Mouse (Mus musculus): ENCODE measurements around the gene Nos1. TPM values are rescaled to one million over a fixed set of nuclear protein-coding genes. Genes with fewer than 3 reads are reported as not detected.

Nos1 gene
- polyA plus RNA-seq, 2 experiments, result under 0.01 TPM; not detected in 1

DNA sequence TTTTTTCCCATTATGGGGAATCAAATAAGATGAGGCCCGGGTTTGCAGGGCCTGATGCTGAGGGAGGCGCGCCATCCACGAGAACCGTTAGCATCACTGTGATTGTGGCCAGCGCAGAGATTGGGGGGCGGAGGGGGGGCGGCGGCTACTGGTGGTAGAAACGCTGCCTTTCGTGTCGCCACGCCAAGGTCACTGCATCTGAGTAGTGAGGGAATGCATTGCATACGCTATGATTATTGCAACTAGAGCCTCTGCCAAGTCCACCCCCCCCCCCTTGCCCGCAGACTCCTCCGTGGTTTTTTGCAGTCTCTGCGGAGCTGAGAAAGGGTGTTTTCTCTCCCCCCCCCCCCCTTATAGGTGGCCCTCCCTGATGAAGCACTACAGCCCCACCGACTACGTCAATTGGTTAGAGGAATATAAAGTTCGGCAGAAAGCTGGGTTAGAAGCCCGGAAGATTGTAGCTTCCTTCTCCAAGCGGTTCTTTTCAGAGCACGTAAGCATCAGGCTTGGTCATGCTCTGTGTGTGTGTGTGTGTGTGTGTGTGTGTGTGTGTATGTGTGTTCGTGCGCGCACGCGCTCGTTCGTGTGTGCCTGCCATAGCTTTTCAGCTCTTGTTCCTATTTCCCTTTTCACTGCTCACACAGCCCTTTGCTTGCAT lies 196.8 kb downstream of the Nos1 start:
- ATAC-seq (ENCODE audit: insufficient read depth), result no peak
- H3K36me3 ChIP-seq (replicated peaks; ENCODE audit: control insufficient read depth, insufficient read depth, low read depth), result peaks cover 2% of the 10 kb centered on the region; the same call in 1 of the 2 replicates
- H3K9me3 ChIP-seq (ENCODE audit: control insufficient read depth, low read length), result no peaks in the 10 kb centered on the region
- H3K27ac ChIP-seq, result no peak overlapping the region
- peaks cover 0 to 11% of the 10 kb centered on the region in 2 experiments; a peak in 1 of 4 replicates for H3K4me1 ChIP-seq (replicated peaks; ENCODE audit: control insufficient read depth in 2 of 2, insufficient read depth in 2 of 2, low read length in 1 of 2)
- TF ChIP-seq CTCF (IDR thresholded peaks at IDR 0.05; ENCODE audit: low read depth) (no peak), EP300 (IDR thresholded peaks at IDR 0.05; ENCODE audit: low read depth) (no peak)
- H3K9ac ChIP-seq (replicated peaks), result peak overlapping the region; percentile 62; the same call in 1 of the 2 replicates
- peak overlapping the region; percentile 76 to 91 for H3K4me3 ChIP-seq (ENCODE audit: insufficient read depth in 1 of 2, low read depth in 2 of 2, low read length in 2 of 2)
- no peaks in the 10 kb centered on the region for H3K27me3 ChIP-seq (ENCODE audit: control insufficient read depth, insufficient read depth, low read length)
- DNase-seq (ENCODE audit: low read depth in 3 of 3, low spot score in 3 of 3), result no peak
- WGBS (ENCODE audit: insufficient replicate concordance), result 14% methylated on average over 30 of the region's 30 CpGs
- H3K4me2 ChIP-seq (ENCODE audit: low read depth), result peak overlapping the region; percentile 81

DNA sequence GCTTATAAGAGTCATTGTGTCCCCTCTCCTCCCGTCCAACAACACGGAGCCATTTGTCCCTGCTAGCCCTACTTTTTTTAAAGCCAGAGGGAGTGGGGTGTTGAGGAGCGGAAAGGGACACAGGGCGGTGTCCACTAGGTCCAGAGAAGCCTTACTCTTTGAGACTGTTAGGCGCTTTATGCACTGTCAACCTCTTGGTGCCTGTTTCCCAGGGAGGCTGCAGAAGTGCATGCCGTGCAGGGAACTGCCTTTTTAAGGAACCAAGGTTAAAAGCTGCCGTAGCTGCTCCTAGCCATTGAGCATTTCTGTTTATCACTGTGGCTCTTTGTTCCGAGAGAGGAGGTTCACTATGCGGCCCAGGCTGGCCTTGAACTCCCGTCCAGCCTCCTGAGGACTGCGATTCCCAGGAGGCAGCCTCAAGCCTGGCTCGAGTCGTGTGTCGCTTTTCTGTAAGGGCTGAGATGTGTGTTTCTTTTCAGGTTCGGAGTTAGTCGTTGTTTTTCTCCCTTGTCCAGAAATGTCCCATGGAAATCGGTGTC lies 197.4 kb downstream of the Nos1 start:
- Histone ChIP-seq H3K4me3 (ENCODE audit: insufficient read depth in 1 of 2, low read depth in 2 of 2, low read length in 2 of 2) (peak overlapping the region; percentile 41 to 76; a peak in 3 of 4 replicates), H3K9me3 (ENCODE audit: control insufficient read depth, low read length) (no peaks in the 10 kb centered on the region), H3K4me2 (ENCODE audit: low read depth) (peak overlapping the region; percentile 81), H3K9ac (replicated peaks) (no peak overlapping the region), H3K27ac (no peak overlapping the region), H3K4me1 (replicated peaks; ENCODE audit: control insufficient read depth in 2 of 2, insufficient read depth in 2 of 2, low read length in 1 of 2) (peaks cover 0 to 11% of the 10 kb centered on the region in 2 experiments; a peak in 1 of 4 replicates), H3K36me3 (replicated peaks; ENCODE audit: control insufficient read depth, insufficient read depth, low read depth) (peaks cover 2% of the 10 kb centered on the region; the same call in 1 of the 2 replicates), H3K27me3 (ENCODE audit: control insufficient read depth, insufficient read depth, low read length) (no peaks in the 10 kb centered on the region)
- no peak for DNase-seq (ENCODE audit: low read depth in 3 of 3, low spot score in 3 of 3)
- TF ChIP-seq CTCF (IDR thresholded peaks at IDR 0.05; ENCODE audit: low read depth) (no peak), EP300 (IDR thresholded peaks at IDR 0.05; ENCODE audit: low read depth) (no peak)
- no peak for ATAC-seq (ENCODE audit: insufficient read depth)
- 65% methylated on average over 17 of the region's 17 CpGs for WGBS (ENCODE audit: insufficient replicate concordance)

DNA sequence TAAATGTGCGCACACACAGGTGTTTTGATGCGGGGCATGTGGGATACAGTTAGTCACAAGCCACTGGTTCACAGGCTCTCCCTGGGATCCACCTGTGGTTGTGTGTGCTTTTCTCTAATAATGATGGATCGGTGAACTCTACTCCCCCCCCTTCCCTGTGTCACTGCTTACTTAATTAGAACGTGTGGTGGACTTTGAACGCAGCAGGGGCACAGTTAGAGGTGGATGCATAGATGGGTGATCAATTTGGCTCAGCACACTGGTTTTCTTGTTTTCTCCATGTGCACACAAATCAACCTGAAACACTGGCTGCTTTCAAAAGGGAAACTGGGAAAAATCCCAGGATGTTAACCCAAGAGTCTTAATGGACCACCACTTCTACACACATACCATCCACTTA lies 198.2 kb downstream of the Nos1 start:
- Histone ChIP-seq H3K9ac (replicated peaks) (no peak overlapping the region), H3K4me1 (replicated peaks; ENCODE audit: control insufficient read depth in 2 of 2, insufficient read depth in 2 of 2, low read length in 1 of 2) (peaks cover 0 to 11% of the 10 kb centered on the region in 2 experiments; a peak in 1 of 4 replicates), H3K4me2 (ENCODE audit: low read depth) (peak overlapping the region; percentile 81), H3K27me3 (ENCODE audit: control insufficient read depth, insufficient read depth, low read length) (no peaks in the 10 kb centered on the region), H3K4me3 (ENCODE audit: insufficient read depth in 1 of 2, low read depth in 2 of 2, low read length in 2 of 2) (no peak overlapping the region), H3K36me3 (replicated peaks; ENCODE audit: control insufficient read depth, insufficient read depth, low read depth) (peaks cover 2% of the 10 kb centered on the region; the same call in 1 of the 2 replicates), H3K9me3 (ENCODE audit: control insufficient read depth, low read length) (no peaks in the 10 kb centered on the region), H3K27ac (no peak overlapping the region)
- DNase-seq (ENCODE audit: low read depth in 3 of 3, low spot score in 3 of 3) (no peak), ATAC-seq (ENCODE audit: insufficient read depth) (no peak)
- TF ChIP-seq CTCF (IDR thresholded peaks at IDR 0.05; ENCODE audit: low read depth) (no peak), EP300 (IDR thresholded peaks at IDR 0.05; ENCODE audit: low read depth) (no peak)
- WGBS (ENCODE audit: insufficient replicate concordance), result 71% methylated on average over 5 of the region's 5 CpGs

DNA sequence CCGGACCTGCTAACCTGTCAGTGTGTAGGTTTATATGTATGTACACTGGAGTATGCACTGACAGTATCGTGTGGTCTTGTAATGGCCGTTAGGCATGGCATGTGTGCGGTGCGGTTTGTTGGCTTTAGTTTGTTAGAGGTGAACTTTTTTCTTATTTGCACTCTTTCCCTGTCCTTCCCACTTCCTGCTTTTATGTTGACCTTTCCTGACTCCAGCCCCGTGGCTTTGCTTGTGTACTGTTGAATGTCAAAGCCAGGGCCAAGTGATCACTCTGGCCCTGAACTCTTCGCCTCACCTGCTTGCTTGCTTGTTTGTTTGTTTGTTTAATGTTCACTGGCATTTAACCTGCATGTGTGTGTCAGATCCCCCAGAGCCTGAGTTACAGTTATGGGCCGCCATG lies 200.1 kb downstream of the Nos1 start:
- Histone ChIP-seq H3K27ac (no peak overlapping the region), H3K4me3 (ENCODE audit: insufficient read depth in 1 of 2, low read depth in 2 of 2, low read length in 2 of 2) (no peak overlapping the region), H3K36me3 (replicated peaks; ENCODE audit: control insufficient read depth, insufficient read depth, low read depth) (peaks cover 2% of the 10 kb centered on the region; the same call in 1 of the 2 replicates), H3K27me3 (ENCODE audit: control insufficient read depth, insufficient read depth, low read length) (no peaks in the 10 kb centered on the region), H3K4me1 (replicated peaks; ENCODE audit: control insufficient read depth in 2 of 2, insufficient read depth in 2 of 2, low read length in 1 of 2) (peaks cover 0 to 11% of the 10 kb centered on the region in 2 experiments; a peak in 2 of 4 replicates), H3K9ac (replicated peaks) (no peak overlapping the region), H3K4me2 (ENCODE audit: low read depth) (no peak overlapping the region), H3K9me3 (ENCODE audit: control insufficient read depth, low read length) (no peaks in the 10 kb centered on the region)
- WGBS (ENCODE audit: insufficient replicate concordance), result 73% methylated on average over 8 of the region's 8 CpGs
- no peak for TF ChIP-seq CTCF (IDR thresholded peaks at IDR 0.05; ENCODE audit: low read depth)
- TF ChIP-seq EP300 (IDR thresholded peaks at IDR 0.05; ENCODE audit: low read depth), result no peak
- ATAC-seq (ENCODE audit: insufficient read depth) (no peak), DNase-seq (ENCODE audit: low read depth in 3 of 3, low spot score in 3 of 3) (peak in 1 of 3 experiments; percentile 29)

DNA sequence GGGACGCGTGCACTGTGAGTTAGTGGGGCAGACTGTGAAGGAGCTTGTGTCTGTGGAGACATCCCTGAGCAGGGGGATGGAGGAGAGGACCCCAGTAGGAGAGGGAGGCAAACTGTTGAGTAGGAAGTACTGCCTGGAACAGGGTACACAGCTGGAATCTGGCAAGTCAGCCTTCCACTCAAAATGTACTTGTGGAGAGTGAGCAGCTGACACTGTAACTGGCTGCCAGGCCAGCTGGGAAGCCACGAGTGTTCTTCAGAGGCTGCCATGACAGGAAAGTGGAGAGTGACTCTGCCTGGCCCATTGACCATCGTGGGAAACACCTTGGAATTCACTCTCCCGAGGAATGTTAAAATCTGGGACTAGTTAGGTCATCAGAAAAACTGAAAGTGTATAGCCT lies 201.1 kb downstream of the Nos1 start:
- Histone ChIP-seq H3K4me2 (ENCODE audit: low read depth) (no peak overlapping the region), H3K4me1 (replicated peaks; ENCODE audit: control insufficient read depth in 2 of 2, insufficient read depth in 2 of 2, low read length in 1 of 2) (peaks cover 0 to 9% of the 10 kb centered on the region in 2 experiments; a peak in 2 of 4 replicates), H3K27me3 (ENCODE audit: control insufficient read depth, insufficient read depth, low read length) (no peaks in the 10 kb centered on the region), H3K9ac (replicated peaks) (no peak overlapping the region), H3K4me3 (ENCODE audit: insufficient read depth in 1 of 2, low read depth in 2 of 2, low read length in 2 of 2) (no peak overlapping the region), H3K27ac (no peak overlapping the region), H3K9me3 (ENCODE audit: control insufficient read depth, low read length) (no peaks in the 10 kb centered on the region), H3K36me3 (replicated peaks; ENCODE audit: control insufficient read depth, insufficient read depth, low read depth) (peaks cover 2% of the 10 kb centered on the region; the same call in 1 of the 2 replicates)
- TF ChIP-seq EP300 (IDR thresholded peaks at IDR 0.05; ENCODE audit: low read depth), result no peak
- TF ChIP-seq CTCF (IDR thresholded peaks at IDR 0.05; ENCODE audit: low read depth), result no peak
- ATAC-seq (ENCODE audit: insufficient read depth), result no peak
- DNase-seq (ENCODE audit: low read depth in 3 of 3, low spot score in 3 of 3), result no peak
- 55% methylated on average over 5 of the region's 5 CpGs for WGBS (ENCODE audit: insufficient replicate concordance)
